Mouse (Mus musculus) hindbrain, embryonic 11.5 days (tissue): Measurements from ENCODE around the gene Lamb1. TPM values are rescaled to one million over a fixed set of nuclear protein-coding genes. Genes with fewer than 3 reads are reported as not detected.
A peak's percentile ranks its signal among the peaks of the same experiment; 100 is the strongest.

Experiments used
- ATAC-seq: fragments of 200-750 bp; cut with Nextera tagmentation; 2 replicates; pipeline ENCODE4 v1.8.0; 2017; ENCODE audit warnings: mild to moderate bottlenecking, moderate TSS enrichment, moderate library complexity; ENCODE audit not compliant: low FRiP score
- DNase-seq: peaks from one replicate; pipeline ENCODE4 v3.0.0-alpha.2; 2015; ENCODE audit warnings: low spot score
- H3K27ac ChIP-seq: fragments of 300-500 bp; sonication (generic); 2 replicates; pipeline ENCODE4 v1.5.1; 2014; ENCODE audit warnings: mild to moderate bottlenecking, low read depth, low read length
- H3K27me3 ChIP-seq: fragments of 300-500 bp; sonication (generic); 2 replicates; pipeline ENCODE4 v1.6.1; 2014; ENCODE audit warnings: mild to moderate bottlenecking, low read length, moderate library complexity, mixed read lengths; ENCODE audit not compliant: control insufficient read depth, insufficient read depth
- H3K36me3 ChIP-seq: fragments of 300-500 bp; sonication (generic); 2 replicates; pipeline ENCODE4 v1.6.1; 2014; ENCODE audit warnings: mild to moderate bottlenecking, low read length, moderate library complexity, mixed read lengths; ENCODE audit not compliant: control insufficient read depth, insufficient read depth
- H3K4me1 ChIP-seq: fragments of 300-500 bp; sonication (generic); replicated peaks from 2 replicates; pipeline ENCODE4 v1.6.1; 2014; ENCODE audit warnings: low read length, mixed read lengths; ENCODE audit not compliant: control insufficient read depth, insufficient read depth
- H3K4me2 ChIP-seq: fragments of 300-500 bp; sonication (generic); replicated peaks from 2 replicates; pipeline ENCODE4 v1.6.1; 2014; ENCODE audit warnings: mild to moderate bottlenecking, low read depth, low read length
- H3K4me3 ChIP-seq: fragments of 300-500 bp; sonication (generic); 2 replicates; pipeline ENCODE4 v1.5.1; 2014; ENCODE audit warnings: low read depth, low read length
- H3K9ac ChIP-seq: fragments of 300-500 bp; sonication (generic); 2 replicates; pipeline ENCODE4 v1.6.1; 2014; ENCODE audit warnings: low read depth, low read length
- H3K9me3 ChIP-seq: fragments of 300-500 bp; sonication (generic); 2 replicates; pipeline ENCODE4 v1.6.1; 2016; ENCODE audit warnings: low read length; ENCODE audit not compliant: control insufficient read depth
- WGBS: fragments of 180-500 bp; shearing (Covaris S2); extraction: QIAGEN DNeasy Blood & Tissue Kit; methylation state at CpG from one replicate; pipeline ENCODE4 v1.1.7; 2014; 5-methylcytosine and 5-hydroxymethylcytosine counted together
- polyA plus RNA-seq: library from polyadenylated mRNA; unstranded; fragments of >200 nt; fragmentation: Nextera tagmentation; extraction: Ambion mirVana; gene quantifications from 2 replicates; pipeline ENCODE4 v1.2.1, GENCODE M21; 2014

Gene Lamb1
- polyA plus RNA-seq, 1 experiment from 2014 or later = 21.2 TPM

DNA sequence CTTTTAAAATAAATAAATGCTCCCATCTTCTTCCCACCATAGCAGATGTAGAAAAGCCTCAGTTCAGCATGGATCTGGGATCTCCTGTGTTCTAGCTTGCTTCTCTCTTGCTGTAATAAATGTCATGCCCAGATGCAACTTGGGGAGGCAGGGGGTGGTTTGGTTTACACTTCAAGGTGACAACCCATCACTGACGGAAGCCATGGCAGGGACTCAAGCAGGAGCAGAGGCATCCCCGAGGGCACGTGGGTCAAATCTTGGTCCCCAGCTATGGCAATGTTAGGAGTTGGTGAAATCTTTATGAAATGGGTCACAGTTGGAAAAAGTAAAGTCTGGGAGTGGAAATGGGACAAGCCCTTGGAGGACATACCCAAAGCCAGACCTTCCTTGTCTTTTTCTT is 20.3 kb upstream of the Lamb1 start:
- no peaks in the 10 kb centered on the region for H3K27me3 ChIP-seq
- 80% methylated on average over 3 of the region's 3 CpGs for WGBS
- no peaks in the 10 kb centered on the region for H3K4me1 ChIP-seq
- no peak overlapping the region for H3K9ac ChIP-seq
- DNase-seq (no peak), ATAC-seq (no peak)
- H3K27ac ChIP-seq = no peak overlapping the region
- H3K9me3 ChIP-seq = no peaks in the 10 kb centered on the region
- no peak overlapping the region for H3K4me2 ChIP-seq
- H3K4me3 ChIP-seq = no peak overlapping the region
- no peaks in the 10 kb centered on the region for H3K36me3 ChIP-seq

DNA sequence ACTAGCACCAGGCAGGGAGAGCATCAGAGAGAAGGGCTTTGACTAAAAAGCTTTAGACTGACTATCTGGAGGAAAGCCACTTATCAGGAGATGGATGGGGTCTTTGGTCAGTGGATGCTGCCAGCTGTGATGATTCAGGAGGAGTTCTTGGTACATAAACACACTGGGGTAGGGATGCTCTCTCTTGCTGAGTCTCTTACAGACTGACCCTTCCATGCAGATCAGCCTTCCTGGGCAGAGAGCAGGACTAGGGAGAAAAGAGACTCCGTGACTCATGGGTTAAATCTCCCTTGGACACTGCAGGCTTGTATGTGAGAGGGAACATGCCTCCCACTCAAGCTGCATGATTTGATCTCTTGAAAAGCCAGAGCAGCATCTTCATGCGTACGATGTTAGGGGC is 18.9 kb upstream of the Lamb1 start:
- Histone ChIP-seq H3K4me3 (no peak overlapping the region), H3K9ac (no peak overlapping the region), H3K36me3 (no peaks in the 10 kb centered on the region), H3K4me2 (no peak overlapping the region), H3K27ac (no peak overlapping the region), H3K9me3 (no peaks in the 10 kb centered on the region), H3K27me3 (no peaks in the 10 kb centered on the region), H3K4me1 (no peaks in the 10 kb centered on the region)
- no peak for ATAC-seq
- WGBS = 52% methylated on average over 3 of the region's 3 CpGs
- no peak for DNase-seq

DNA sequence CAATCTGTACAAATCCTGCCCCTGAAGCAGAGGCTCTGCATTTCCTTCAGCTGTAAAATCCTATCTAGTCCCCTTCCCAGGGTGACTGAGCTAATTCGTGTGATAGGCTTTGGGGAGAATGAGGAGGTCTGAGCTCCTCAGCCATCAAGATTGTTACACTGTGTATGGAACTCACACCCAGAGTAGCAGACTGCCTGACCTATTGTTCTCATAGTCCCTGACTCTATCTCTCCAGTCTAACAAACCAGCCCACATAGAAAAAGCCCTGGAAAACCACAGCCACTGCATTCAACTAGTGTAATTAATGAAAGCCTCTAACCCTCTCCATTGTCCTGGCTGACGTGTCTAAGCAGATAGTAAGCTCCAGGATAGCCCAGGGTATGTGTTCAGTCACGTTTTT is 18.4 kb upstream of the Lamb1 start:
- Histone ChIP-seq H3K4me3 (no peak overlapping the region), H3K9ac (no peak overlapping the region), H3K27me3 (no peaks in the 10 kb centered on the region), H3K36me3 (no peaks in the 10 kb centered on the region), H3K9me3 (no peaks in the 10 kb centered on the region), H3K4me1 (no peaks in the 10 kb centered on the region), H3K27ac (no peak overlapping the region), H3K4me2 (no peak overlapping the region)
- ATAC-seq (no peak), DNase-seq (no peak)
- WGBS = 35% methylated on average over 3 of the region's 3 CpGs

DNA sequence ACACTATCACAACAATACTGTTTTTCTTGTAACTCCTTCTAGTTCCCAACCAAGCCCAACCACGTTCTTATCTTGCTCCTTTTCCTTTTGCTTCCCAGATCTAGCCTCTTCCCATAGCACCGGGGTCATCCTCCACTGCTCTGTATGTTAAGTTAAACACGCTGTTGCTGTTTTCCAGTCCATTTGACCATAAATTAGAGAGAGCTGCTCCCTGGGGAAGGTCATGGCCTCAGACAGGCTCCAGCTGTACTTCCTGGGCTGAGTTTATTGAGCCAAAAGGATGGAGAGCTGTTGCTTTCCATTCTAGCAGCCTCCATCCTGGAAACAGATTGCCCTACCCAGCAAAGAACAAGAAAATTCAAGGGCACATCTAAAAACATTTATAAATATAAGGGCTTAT is 16.9 kb upstream of the Lamb1 start:
- Histone ChIP-seq H3K9me3 (no peaks in the 10 kb centered on the region), H3K4me3 (no peak overlapping the region), H3K27me3 (no peaks in the 10 kb centered on the region), H3K9ac (no peak overlapping the region), H3K4me1 (no peaks in the 10 kb centered on the region), H3K27ac (no peak overlapping the region), H3K36me3 (no peaks in the 10 kb centered on the region), H3K4me2 (no peak overlapping the region)
- DNase-seq (peak; percentile 33), ATAC-seq (no peak; the same call in 1 of the 2 replicates)
- 40% methylated on average over 3 of the region's 3 CpGs for WGBS

DNA sequence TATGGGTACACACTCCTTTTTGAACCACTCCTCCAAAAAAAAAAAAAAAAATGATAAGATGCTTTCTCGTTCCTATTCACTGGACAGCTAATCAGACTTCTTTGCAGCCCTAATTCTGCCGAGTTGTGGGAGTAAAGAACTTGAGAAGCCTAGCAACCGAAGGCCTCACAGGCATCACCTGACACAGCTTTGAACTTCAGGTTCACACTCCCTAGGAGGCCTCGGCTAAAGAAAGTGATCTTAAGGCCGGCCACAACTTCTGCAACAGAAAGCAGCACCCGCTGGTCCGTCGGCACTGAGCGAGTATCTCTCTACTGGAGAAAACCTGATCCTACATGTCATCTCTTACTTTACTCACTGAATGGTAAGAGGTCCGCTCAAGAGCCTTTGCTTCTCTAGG is 16.4 kb upstream of the Lamb1 start:
- Histone ChIP-seq H3K27me3 (no peaks in the 10 kb centered on the region), H3K4me3 (no peak overlapping the region), H3K4me2 (no peak overlapping the region), H3K36me3 (no peaks in the 10 kb centered on the region), H3K9ac (no peak overlapping the region), H3K4me1 (no peaks in the 10 kb centered on the region), H3K27ac (no peak overlapping the region), H3K9me3 (no peaks in the 10 kb centered on the region)
- 40% methylated on average over 10 of the region's 10 CpGs for WGBS
- DNase-seq = no peak
- ATAC-seq = no peak

DNA sequence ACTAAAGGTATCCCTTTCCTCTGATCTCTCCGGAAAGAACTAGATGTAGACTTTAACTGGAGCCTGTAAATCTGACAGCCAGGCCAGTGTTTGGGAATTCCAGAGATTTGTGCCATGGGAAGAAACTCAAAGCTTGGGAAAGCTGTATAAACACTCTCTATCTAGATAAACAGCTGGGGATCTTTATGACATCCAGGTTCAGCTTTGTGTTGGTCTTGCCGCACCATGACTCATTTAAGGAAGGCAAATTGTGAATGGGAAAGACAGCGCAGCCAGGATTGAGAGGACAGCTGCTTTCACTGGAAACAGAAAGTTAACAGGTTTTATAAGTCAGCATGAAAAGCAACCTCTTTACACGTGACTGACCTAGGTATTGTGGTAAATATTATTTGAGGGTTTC is 12.8 kb upstream of the Lamb1 start:
- no peak overlapping the region for H3K9ac ChIP-seq
- DNase-seq (no peak), ATAC-seq (no peak)
- no peaks in the 10 kb centered on the region for H3K4me1 ChIP-seq
- H3K9me3 ChIP-seq = no peaks in the 10 kb centered on the region
- H3K36me3 ChIP-seq = no peaks in the 10 kb centered on the region
- 64% methylated on average over 4 of the region's 4 CpGs for WGBS
- H3K4me3 ChIP-seq = no peak overlapping the region
- no peak overlapping the region for H3K4me2 ChIP-seq
- H3K27me3 ChIP-seq = no peaks in the 10 kb centered on the region
- H3K27ac ChIP-seq = no peak overlapping the region

DNA sequence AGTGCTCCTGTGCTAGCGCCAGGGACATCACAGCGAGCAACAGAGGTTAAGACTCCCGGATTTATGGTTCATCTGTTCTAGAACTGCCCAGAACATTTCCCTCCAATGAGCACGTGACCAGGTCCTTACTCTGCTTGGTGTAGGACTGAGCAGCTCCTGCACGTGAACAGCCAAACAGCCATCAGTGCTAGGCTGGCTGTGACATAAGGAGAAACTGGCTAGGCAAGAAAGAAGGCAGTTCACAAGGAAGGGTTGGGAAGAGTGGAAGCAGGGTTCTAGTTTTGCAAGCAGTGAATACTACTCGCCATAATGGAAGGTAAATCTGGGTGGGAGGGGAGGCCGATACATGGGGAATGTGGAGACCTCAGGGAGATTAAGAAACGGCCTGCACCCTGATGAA is 10.1 kb upstream of the Lamb1 start:
- Histone ChIP-seq H3K4me1 (no peaks in the 10 kb centered on the region), H3K27me3 (no peaks in the 10 kb centered on the region), H3K27ac (no peak overlapping the region), H3K9me3 (no peaks in the 10 kb centered on the region), H3K4me3 (no peak overlapping the region), H3K4me2 (no peak overlapping the region), H3K36me3 (no peaks in the 10 kb centered on the region), H3K9ac (no peak overlapping the region)
- DNase-seq (no peak), ATAC-seq (no peak)
- WGBS = 87% methylated on average over 8 of the region's 8 CpGs

DNA sequence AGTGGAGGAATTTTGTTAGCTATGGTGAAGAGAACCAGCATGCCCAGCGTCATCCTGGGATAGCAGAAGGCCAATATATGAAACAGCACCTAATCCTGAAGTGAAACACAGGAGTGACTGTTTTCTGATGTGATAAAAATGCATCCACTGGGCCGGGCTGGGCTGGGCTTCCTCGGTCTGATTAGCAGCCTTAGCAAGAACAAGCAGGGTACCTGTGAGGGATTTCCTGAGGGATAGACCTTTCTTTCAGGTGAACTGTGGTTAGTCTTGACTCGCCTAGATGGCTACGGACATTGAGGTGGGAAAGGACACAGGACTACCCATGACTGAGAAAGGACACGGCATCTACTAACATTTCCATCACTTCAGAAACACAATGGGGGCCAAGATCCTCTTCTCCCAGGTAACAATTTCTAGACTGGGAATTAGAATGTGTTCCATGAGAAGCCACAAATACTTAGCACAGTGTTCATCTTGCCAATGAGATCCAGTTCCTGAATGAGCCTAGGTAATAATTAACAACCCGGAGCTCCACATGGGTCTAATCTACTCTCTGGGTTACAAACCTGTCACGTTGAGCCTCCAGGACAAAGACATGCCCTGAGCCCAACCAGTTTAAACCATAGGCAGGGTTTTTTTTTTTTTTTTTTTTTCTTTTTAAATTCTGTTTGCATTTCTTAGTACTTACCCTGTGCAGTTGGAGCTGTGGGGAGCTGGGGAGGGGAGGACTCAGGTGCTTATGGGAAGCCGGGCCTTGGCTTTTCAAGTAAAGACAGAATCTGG is 8.7 kb upstream of the Lamb1 start:
- Histone ChIP-seq H3K4me2 (no peak overlapping the region), H3K4me3 (no peak overlapping the region), H3K27me3 (no peaks in the 10 kb centered on the region), H3K9me3 (no peaks in the 10 kb centered on the region), H3K4me1 (no peaks in the 10 kb centered on the region), H3K27ac (no peak overlapping the region), H3K9ac (no peak overlapping the region), H3K36me3 (no peaks in the 10 kb centered on the region)
- ATAC-seq (no peak), DNase-seq (no peak)
- WGBS = 73% methylated on average over 9 of the region's 9 CpGs

DNA sequence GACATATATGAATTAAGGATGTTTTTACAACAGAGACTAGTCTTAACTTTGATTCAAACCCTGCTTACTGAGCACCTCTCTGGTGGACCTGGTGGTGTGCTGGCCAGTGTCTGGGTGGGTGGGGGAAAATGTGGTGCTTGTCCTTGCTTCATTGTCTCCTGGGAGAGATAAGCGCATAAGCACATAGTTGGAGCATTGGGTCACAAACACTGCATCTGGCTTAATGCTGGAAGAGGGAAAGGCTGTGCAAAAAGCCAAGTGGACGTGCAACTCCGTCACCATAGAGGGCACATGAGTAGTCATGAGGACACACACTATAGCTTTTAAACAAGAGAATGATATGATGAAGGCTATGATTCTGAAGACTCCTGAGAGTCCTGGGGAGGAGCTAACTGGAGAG is 3.2 kb upstream of the Lamb1 start:
- no peak overlapping the region for H3K4me3 ChIP-seq
- no peak overlapping the region for H3K27ac ChIP-seq
- peaks cover 31% of the 10 kb centered on the region for H3K27me3 ChIP-seq
- no peaks in the 10 kb centered on the region for H3K9me3 ChIP-seq
- no peaks in the 10 kb centered on the region for H3K36me3 ChIP-seq
- no peak overlapping the region for H3K9ac ChIP-seq
- ATAC-seq (no peak), DNase-seq (no peak)
- 95% methylated on average over 3 of the region's 3 CpGs for WGBS
- peaks cover 2% of the 10 kb centered on the region; the same call in 1 of the 2 replicates for H3K4me1 ChIP-seq
- no peak overlapping the region for H3K4me2 ChIP-seq
